In genomic region chr17:12991194-12991634, GRCm38 (mm10) we compare ENCODE assay signal across 1 mouse cellular context.
TF ChIP-seq lines count a peak whose summit lies in the region.

No protein-coding gene starts in this region.

TF ChIP-seq in MEL, 35 proteins besides CTCF, POLR2A, EP300 and RAD21 (continued from another document):
- TF ChIP-seq MAFK (IDR thresholded peaks at IDR 0.05; ENCODE audit: borderline replicate concordance, low read depth, low read length), result no peak
- no peak for TF ChIP-seq ZC3H11A (IDR thresholded peaks at IDR 0.05; ENCODE audit: low read depth, low read length)
- TF ChIP-seq JUND (IDR thresholded peaks at IDR 0.05; ENCODE audit: low read depth, low read length), result no peak
- peak; percentile 75 for TF ChIP-seq SIN3A (IDR thresholded peaks at IDR 0.05; ENCODE audit: low read length)
- no peak for TF ChIP-seq MAZ (IDR thresholded peaks at IDR 0.05; ENCODE audit: low read depth, low read length)
- TF ChIP-seq ELF1 (IDR thresholded peaks at IDR 0.05; ENCODE audit: low read depth, low read length), result no peak
- TF ChIP-seq TAL1 (IDR thresholded peaks at IDR 0.05; ENCODE audit: low read length), result no peak
- TF ChIP-seq CHD1 (IDR thresholded peaks at IDR 0.05; ENCODE audit: low read depth, low read length), result no peak; the same call in 1 of the 2 replicates
- TF ChIP-seq BHLHE40 (IDR thresholded peaks at IDR 0.05; ENCODE audit: borderline replicate concordance, low read depth, low read length), result no peak
- no peak for TF ChIP-seq MYB (IDR thresholded peaks at IDR 0.05; ENCODE audit: low read depth, low read length)
- TF ChIP-seq ETS1 (IDR thresholded peaks at IDR 0.05; ENCODE audit: low read depth, low read length), result peak; percentile 16; the same call in 1 of the 2 replicates
